Mouse (Mus musculus): ENCODE results near the gene Numbl.

DNA sequence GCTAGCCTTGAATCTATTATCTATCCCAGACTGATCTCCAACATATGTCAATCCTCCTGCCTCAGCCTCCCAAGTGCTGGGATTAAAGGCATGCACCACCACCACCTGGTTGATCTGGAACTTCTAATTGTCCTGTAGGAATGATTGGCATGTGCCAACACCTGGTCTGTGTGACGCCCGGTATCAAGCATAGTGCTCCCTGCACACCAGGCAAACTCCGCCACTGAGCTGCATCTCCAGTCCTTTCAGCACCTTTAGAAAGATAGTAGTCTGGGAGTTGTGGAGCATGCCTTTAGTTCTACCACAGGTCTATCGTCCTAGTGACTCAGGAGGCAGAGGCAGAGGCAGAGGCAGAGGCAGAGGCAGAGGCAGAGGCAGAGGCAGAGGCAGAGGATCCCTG is 42.1 kb downstream of the Numbl start:
- TF ChIP-seq CTCF (IDR thresholded peaks at IDR 0.05; ENCODE audit: low read depth), result no peak
- no peak for TF ChIP-seq EP300 (IDR thresholded peaks at IDR 0.05; ENCODE audit: low read depth)

All from heart, postnatal 0 days (tissue).